Mouse (Mus musculus) midbrain, embryonic 12.5 days (tissue): ENCODE results near the gene Uncx. TPM values are rescaled to one million over a fixed set of nuclear protein-coding genes. Genes with fewer than 3 reads are reported as not detected.

Experiments used
- ATAC-seq: fragments of 200-750 bp; cut with Nextera tagmentation; 2 replicates; pipeline ENCODE4 v1.8.0; 2017; ENCODE audit warnings: low read depth, moderate TSS enrichment, moderate library complexity; ENCODE audit not compliant: low FRiP score
- H3K27ac ChIP-seq: fragments of 300-500 bp; sonication (generic); replicated peaks from 2 replicates; pipeline ENCODE4 v1.5.1; 2016; ENCODE audit warnings: mild to moderate bottlenecking
- H3K27me3 ChIP-seq: fragments of 300-500 bp; sonication (generic); 2 replicates; pipeline ENCODE4 v1.6.1; 2016; ENCODE audit warnings: mild to moderate bottlenecking
- H3K36me3 ChIP-seq: fragments of 300-500 bp; sonication (generic); 2 replicates; pipeline ENCODE4 v1.6.1; 2016
- H3K4me1 ChIP-seq: fragments of 300-500 bp; sonication (generic); 2 replicates; pipeline ENCODE4 v1.6.1; 2016
- H3K4me2 ChIP-seq: fragments of 300-500 bp; sonication (generic); replicated peaks from 2 replicates; pipeline ENCODE4 v1.6.1; 2016; ENCODE audit warnings: mild to moderate bottlenecking, moderate library complexity
- H3K4me3 ChIP-seq: fragments of 300-500 bp; sonication (generic); 2 replicates; pipeline ENCODE4 v1.5.1; 2016; ENCODE audit warnings: mild to moderate bottlenecking
- H3K9ac ChIP-seq: fragments of 300-500 bp; sonication (generic); replicated peaks from 2 replicates; pipeline ENCODE4 v1.6.1; 2016; ENCODE audit warnings: mild to moderate bottlenecking, moderate library complexity
- H3K9me3 ChIP-seq: fragments of 300-500 bp; sonication (generic); 2 replicates; pipeline ENCODE4 v1.6.1; 2016; ENCODE audit warnings: mild to moderate bottlenecking
- WGBS: fragments of 180-500 bp; shearing (Covaris S2); methylation state at CpG from one replicate; pipeline ENCODE4 v1.1.7; 2016; 5-methylcytosine and 5-hydroxymethylcytosine counted together
- polyA plus RNA-seq: library from polyadenylated mRNA; unstranded; fragments of >200 nt; fragmentation: Nextera tagmentation; extraction: Ambion mirVana; gene quantifications from 2 replicates; pipeline ENCODE4 v1.2.1, GENCODE M21; 2016

Uncx gene
- 84.9 and 90.8 TPM in 2 replicates for polyA plus RNA-seq

DNA sequence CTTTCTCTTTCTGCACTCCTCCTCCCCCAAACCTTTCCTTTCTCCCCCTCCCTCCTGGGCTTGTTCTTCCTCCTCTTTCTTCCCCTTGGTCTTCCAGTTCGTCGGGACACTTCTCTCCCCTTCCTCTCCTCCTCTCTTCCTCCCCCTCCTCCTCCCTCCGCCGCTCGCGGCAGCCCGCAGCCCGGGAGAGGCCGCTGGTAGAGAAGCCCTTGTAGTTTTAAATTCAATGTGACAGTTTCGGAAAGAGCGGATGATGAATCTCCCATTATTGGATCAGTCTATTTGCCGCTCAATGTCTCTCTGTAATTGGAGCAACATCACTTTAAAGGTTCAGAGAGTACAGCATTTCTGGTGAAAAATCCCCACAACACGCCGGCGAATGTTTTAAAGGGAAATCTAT is at the start of gene Uncx:
Gene Uncx (plus strand): TSS at position 281 of the 400 bp plus-strand sequence.
- Histone ChIP-seq H3K4me2 (peak within 1 kb of the TSS; percentile 52), H3K4me1 (peaks cover 52% of the 10 kb centered on the region), H3K9me3 (no peaks in the 10 kb centered on the region), H3K9ac (peak within 1 kb of the TSS; percentile 78), H3K4me3 (peak within 1 kb of the TSS; percentile 56), H3K27ac (peak within 1 kb of the TSS; percentile 90), H3K27me3 (peaks cover 86% of the 10 kb centered on the region), H3K36me3 (no peaks in the 10 kb centered on the region)
- under 1% methylated on average over 15 of the region's 15 CpGs for WGBS
- ATAC-seq = no peak

DNA sequence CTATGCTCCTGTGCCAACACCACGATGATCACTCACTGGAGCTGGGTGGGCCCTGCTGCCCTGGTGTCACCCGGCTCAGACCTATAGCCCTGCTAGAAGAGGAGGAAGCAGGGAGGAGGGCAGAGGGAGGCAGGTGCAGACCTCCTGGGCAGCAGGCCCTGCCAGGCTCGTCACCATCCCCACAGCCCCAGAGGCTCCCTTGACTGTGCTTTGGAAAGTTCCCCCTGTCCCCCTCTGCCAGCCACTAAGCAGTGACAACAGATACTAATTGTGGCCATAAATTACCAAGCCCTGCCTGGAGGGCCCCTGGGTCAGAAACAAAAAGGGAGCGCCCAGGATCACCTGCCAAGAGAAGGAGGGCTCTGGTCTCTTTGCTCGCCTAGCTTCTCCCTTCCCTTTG is 49.6 kb upstream of the Uncx start:
- H3K9me3 ChIP-seq = no peaks in the 10 kb centered on the region
- H3K4me2 ChIP-seq = no peak overlapping the region
- H3K36me3 ChIP-seq = no peaks in the 10 kb centered on the region
- H3K9ac ChIP-seq = no peak overlapping the region
- no peak overlapping the region for H3K27ac ChIP-seq
- no peak overlapping the region for H3K4me3 ChIP-seq
- ATAC-seq = no peak
- WGBS = 74% methylated on average over 5 of the region's 5 CpGs
- peaks cover 1% of the 10 kb centered on the region; the same call in 1 of the 2 replicates for H3K27me3 ChIP-seq
- H3K4me1 ChIP-seq = 0 out of 2 replicates have a peak, but pooled peaks cover 2% of the 10 kb centered on the region

DNA sequence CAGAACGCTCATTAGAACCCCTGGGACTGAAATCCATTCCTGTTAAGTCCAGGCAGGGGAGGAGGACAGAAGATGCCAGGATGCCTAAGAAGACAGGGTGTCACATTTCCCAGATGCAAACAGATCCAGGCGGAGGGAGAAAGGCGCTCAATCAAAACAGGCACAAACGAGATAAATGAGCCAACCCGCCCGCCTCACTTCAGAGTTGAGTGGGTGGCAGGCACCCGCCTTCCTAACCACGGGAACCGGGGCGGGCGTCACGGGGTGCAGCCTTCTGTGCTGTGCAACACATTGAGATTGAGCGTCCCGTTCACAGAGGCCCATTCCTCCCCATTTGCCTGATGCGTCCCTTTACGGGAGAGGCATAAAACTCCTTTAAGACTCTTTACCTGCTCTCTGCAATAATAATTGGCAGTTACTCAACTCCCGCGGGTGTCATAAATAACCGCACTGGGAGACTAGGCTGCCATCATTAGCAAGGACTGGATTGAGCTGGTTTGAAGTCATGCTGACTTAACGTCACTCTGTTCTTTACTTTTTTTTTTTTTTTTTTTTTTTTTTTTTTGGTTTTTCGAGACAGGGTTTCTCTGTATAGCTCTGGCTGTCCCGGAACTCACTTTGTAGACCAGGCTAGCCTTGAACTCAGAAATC is 48.1 kb upstream of the Uncx start:
- no peak overlapping the region for H3K4me2 ChIP-seq
- H3K4me3 ChIP-seq = no peak overlapping the region
- no peak for ATAC-seq
- H3K27ac ChIP-seq = no peak overlapping the region
- H3K9ac ChIP-seq = no peak overlapping the region
- 72% methylated on average over 22 of the region's 22 CpGs for WGBS
- 0 out of 2 replicates have a peak, but pooled peaks cover 2% of the 10 kb centered on the region for H3K4me1 ChIP-seq
- no peaks in the 10 kb centered on the region for H3K9me3 ChIP-seq
- no peaks in the 10 kb centered on the region for H3K36me3 ChIP-seq
- peaks cover 9% of the 10 kb centered on the region; the same call in 1 of the 2 replicates for H3K27me3 ChIP-seq

DNA sequence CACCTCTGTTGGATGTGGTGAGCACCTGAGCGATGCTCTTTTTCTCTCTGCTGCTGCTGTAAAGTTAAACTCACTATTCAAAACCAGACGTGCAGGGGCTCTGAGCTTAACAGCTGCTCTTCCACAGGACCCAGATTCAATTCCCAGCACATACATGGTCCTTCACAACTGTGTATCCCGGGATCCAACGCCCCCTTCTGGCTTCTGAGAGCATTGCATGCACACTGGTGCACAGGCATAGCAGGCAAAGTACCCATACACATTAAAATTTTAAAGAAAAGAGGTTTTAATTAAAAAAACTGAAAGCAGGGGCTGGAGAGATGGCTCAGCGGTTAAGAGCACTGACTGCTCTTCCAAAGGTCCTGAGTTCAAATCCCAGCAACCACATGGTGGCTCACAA is 46.4 kb upstream of the Uncx start:
- WGBS = 58% methylated on average over 5 of the region's 5 CpGs
- ATAC-seq = no peak
- H3K27ac ChIP-seq = no peak overlapping the region

DNA sequence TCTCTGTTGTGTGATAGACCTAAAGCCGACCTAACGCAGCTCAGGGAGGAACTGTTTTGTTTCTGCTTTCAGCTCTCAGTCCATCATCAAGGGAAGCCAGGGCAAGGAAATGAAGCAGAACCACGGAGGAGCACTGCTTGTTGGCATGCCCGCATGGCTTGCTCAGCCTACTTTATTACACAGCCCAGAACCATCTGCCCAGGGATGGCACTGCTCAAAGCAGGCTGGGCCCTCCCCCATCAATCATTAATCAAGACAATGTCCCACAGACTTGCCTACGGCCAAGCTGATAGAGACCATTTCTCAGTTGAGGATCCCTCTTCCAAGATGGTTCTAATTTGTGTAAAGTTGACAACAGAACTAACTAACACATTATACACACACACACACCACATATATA is 44.5 kb upstream of the Uncx start:
- ATAC-seq = no peak

More for the DNA sequence above, 46.4 kb upstream of the Uncx start:
- Histone ChIP-seq H3K9me3 (no peaks in the 10 kb centered on the region), H3K4me1 (no peaks in the 10 kb centered on the region), H3K4me2 (no peak overlapping the region), H3K9ac (no peak overlapping the region), H3K36me3 (no peaks in the 10 kb centered on the region), H3K4me3 (no peak overlapping the region), H3K27me3 (peaks cover 11% of the 10 kb centered on the region; the same call in 1 of the 2 replicates)

DNA sequence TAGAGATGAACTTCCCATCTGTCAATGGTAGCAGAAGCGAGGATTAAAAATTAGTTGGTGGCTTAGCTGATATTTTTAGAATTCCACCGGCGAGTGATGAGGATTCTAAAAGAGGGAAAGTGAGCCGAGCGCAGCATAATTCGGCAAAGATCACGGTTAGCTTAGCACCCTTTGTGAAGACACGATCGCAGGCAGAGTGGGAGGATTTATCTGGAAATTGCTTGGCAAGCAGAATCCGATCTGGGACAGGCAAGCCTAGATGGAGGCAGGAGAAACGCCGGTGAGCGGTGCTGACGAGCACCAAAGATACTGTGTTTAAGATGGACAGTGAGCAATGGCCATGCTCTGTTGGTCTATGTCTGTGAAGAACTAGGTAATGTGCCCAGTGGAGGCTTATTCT is 41.0 kb upstream of the Uncx start:
- Histone ChIP-seq H3K36me3 (no peaks in the 10 kb centered on the region), H3K27me3 (peaks cover 44% of the 10 kb centered on the region), H3K4me1 (no peaks in the 10 kb centered on the region), H3K27ac (no peak overlapping the region), H3K9me3 (no peaks in the 10 kb centered on the region), H3K9ac (no peak overlapping the region), H3K4me2 (no peak overlapping the region), H3K4me3 (no peak overlapping the region)
- 87% methylated on average over 14 of the region's 14 CpGs for WGBS
- no peak for ATAC-seq

More for the DNA sequence above, 44.5 kb upstream of the Uncx start:
- Histone ChIP-seq H3K4me3 (no peak overlapping the region), H3K36me3 (no peaks in the 10 kb centered on the region), H3K27me3 (peaks cover 25% of the 10 kb centered on the region; the same call in 1 of the 2 replicates), H3K9ac (no peak overlapping the region), H3K27ac (no peak overlapping the region), H3K4me2 (no peak overlapping the region), H3K4me1 (no peaks in the 10 kb centered on the region), H3K9me3 (no peaks in the 10 kb centered on the region)
- 68% methylated on average over 5 of the region's 5 CpGs for WGBS

DNA sequence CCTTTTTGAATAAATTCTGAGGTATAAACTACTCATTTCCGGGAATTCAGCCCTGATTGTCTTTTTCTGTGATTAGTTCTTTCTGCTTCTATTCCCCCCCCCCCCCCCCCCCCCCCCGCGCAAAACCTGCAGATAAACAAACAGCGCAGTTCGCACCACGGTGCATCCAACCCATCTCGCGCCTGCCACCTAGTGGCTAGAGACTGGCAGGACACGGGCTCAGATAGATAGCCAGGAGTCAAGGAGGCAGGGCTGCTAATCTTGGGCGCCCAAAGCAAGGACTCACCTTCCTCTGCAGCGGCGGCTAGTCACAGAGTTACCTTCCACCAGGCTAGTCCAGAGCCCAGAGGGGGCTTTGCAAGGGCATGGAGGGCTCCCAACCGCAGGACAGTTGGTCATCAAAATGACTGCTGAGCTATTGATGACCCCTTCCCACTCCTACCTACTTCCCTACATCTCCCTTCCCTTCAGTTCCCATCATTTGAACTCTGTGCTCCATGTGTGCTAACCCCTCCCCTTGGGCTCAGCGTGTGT is 38.2 kb upstream of the Uncx start:
- Histone ChIP-seq H3K27me3 (peaks cover 43% of the 10 kb centered on the region), H3K9ac (no peak overlapping the region), H3K4me3 (no peak overlapping the region), H3K4me2 (no peak overlapping the region), H3K4me1 (no peaks in the 10 kb centered on the region), H3K27ac (no peak overlapping the region), H3K36me3 (no peaks in the 10 kb centered on the region), H3K9me3 (no peaks in the 10 kb centered on the region)
- 7% methylated on average over 11 of the region's 14 CpGs for WGBS
- no peak for ATAC-seq

DNA sequence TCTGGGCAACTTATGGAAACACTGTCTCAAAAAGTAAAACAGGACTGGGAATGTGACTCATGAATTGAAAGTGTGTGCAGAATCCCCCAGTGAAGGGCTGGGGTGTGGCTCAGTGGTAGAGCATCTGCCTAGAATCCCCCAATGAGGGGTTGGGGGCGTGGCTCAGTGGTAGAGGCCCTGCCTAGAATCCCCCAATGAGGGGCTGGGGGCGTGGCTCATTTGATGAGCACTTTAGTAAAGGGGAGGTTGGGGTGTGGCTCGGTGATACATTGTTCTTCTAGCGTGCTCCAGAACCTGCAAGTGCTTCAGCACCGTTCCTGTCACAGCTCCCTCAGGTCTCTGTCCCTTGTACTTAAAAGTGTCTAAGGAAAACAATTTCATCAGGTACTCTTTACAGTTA is 37.1 kb upstream of the Uncx start:
- Histone ChIP-seq H3K36me3 (no peaks in the 10 kb centered on the region), H3K4me1 (no peaks in the 10 kb centered on the region), H3K9ac (no peak overlapping the region), H3K27ac (no peak overlapping the region), H3K27me3 (peaks cover 54% of the 10 kb centered on the region), H3K4me2 (no peak overlapping the region), H3K9me3 (no peaks in the 10 kb centered on the region), H3K4me3 (no peak overlapping the region)
- ATAC-seq = no peak
- WGBS = 31% methylated on average over 5 of the region's 5 CpGs

DNA sequence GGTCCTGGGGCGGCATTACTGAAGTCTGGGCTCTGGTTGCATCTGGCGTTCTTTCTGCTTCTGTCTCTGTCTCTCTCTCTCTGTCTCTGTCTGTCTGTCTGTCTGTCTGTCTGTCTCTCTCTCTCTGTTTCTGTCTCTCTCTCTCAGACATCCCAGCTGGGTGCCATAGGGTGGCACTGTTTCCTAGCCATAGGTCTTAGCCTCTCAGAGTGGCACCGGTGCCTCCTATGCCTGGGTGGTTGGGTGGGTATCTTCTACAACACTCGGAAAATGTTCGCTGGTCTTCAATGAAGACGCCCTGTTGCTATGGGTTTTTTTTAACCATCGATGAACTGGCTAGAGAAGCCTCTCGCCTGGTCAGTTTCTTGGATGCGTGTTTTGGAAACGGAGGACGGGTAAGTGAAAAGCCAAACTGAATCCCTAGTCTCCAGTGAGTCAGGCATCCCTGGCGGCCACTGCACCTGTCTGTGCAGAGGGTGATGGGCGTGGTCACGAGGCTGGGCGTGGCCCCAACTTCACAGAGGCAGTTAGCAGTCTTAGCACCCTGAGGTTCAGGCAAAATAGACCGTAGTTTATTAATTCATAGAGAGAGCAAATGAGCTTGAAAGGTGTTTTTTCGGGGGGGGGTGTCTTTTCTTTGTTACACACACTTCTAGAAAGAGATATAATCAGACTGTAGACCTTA is 32.5 kb upstream of the Uncx start:
- Histone ChIP-seq H3K27ac (no peak overlapping the region), H3K4me3 (no peak overlapping the region), H3K9ac (no peak overlapping the region), H3K9me3 (no peaks in the 10 kb centered on the region), H3K36me3 (no peaks in the 10 kb centered on the region), H3K27me3 (peaks cover 37% of the 10 kb centered on the region), H3K4me1 (no peaks in the 10 kb centered on the region), H3K4me2 (no peak overlapping the region)
- no peak for ATAC-seq
- WGBS = 17% methylated on average over 17 of the region's 17 CpGs

DNA sequence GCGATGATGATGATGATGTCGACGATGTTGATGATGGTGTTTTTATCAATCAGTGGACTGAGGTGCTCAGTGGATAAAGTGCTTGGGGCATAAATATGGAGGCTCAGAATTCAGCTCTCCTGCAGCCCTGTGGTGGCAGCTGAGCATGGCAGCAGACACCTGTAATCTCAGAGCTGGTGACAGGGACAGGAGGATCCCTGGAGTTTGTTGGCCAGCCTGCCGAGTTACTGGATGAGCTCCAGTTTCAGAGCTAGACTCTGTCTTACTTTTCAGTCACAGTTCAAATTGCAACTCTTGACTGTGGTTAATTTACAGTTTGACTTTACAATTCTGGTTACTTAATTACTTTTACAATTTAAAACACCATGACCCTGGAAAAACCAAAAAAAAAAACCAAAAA is 31.1 kb upstream of the Uncx start:
- H3K9me3 ChIP-seq = no peaks in the 10 kb centered on the region
- no peak overlapping the region for H3K4me3 ChIP-seq
- WGBS = 88% methylated on average over 4 of the region's 4 CpGs
- no peak overlapping the region for H3K9ac ChIP-seq
- H3K4me1 ChIP-seq = no peaks in the 10 kb centered on the region
- no peaks in the 10 kb centered on the region for H3K36me3 ChIP-seq
- peaks cover 37% of the 10 kb centered on the region for H3K27me3 ChIP-seq
- no peak for ATAC-seq
- H3K4me2 ChIP-seq = no peak overlapping the region
- no peak overlapping the region for H3K27ac ChIP-seq

DNA sequence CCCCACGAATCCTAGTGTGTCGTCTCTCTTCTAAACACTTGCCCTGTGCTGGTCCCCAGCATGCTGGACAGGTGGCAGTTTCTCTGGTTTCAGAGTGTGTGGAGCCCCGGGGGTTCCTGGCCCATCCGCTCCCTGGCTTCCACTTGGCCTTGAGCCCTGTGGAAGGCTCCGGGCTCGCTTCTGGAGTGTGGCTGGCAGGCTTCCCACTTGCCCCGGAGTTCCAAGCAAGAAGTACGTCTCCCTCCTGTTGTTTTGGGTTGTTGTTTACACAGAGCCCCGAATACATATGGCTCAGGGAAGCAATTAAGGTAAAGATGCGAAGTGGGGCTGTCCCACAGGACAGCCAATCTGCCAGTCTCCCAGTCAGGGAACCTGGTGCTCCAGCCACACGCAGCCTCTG is 27.0 kb upstream of the Uncx start:
- Histone ChIP-seq H3K4me3 (no peak overlapping the region), H3K27me3 (peaks cover 30% of the 10 kb centered on the region), H3K9ac (no peak overlapping the region), H3K4me2 (no peak overlapping the region), H3K4me1 (no peaks in the 10 kb centered on the region), H3K36me3 (no peaks in the 10 kb centered on the region), H3K27ac (no peak overlapping the region), H3K9me3 (no peaks in the 10 kb centered on the region)
- no peak for ATAC-seq
- WGBS = 45% methylated on average over 11 of the region's 11 CpGs

DNA sequence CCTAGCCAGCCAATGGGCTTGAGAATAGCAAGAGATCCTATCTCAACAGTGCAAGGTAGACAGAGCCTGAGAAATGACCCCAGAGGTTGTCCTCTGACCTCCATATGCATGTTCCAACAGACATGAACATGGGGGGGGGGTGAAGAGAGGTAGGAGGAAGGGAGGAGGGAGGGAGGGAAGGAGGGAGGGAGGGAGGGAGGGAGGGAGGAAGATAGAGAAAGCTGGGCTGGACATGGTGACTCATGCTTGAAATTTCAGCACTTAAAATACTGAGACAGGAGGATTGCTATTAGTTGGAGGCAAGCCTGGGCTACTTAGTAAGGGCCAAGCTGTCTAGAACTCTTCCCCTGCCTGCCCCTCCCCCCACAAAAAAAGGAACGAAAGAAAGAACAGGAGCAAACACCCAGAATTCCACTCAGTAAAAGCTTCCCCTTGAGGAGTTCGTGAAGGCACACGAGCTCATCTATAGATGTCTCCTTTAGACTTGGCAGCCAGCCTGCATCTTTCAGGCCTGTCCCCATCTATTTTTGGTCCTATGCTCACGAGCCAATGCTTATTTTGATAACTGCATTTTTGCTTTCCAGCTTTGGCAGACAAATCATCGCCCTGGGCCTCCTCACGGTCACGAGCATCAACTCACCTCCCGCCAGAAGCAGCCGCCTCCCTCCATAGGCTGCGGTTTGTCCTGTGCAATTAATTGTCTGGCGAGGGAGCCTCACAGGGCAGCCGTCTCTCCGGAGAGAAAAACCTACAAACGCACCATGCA is 23.0 kb upstream of the Uncx start:
- H3K27me3 ChIP-seq = peaks cover 33% of the 10 kb centered on the region
- no peak for ATAC-seq
- no peaks in the 10 kb centered on the region for H3K9me3 ChIP-seq
- no peaks in the 10 kb centered on the region for H3K36me3 ChIP-seq
- no peak overlapping the region for H3K4me2 ChIP-seq
- H3K27ac ChIP-seq = no peak overlapping the region
- no peak overlapping the region for H3K9ac ChIP-seq
- H3K4me1 ChIP-seq = no peaks in the 10 kb centered on the region
- WGBS = 66% methylated on average over 14 of the region's 14 CpGs
- no peak overlapping the region for H3K4me3 ChIP-seq
